Mouse (Mus musculus) heart, postnatal 0 days (tissue): ENCODE data around the gene Car12.

ENCODE experiments used
- CTCF ChIP-seq: IDR thresholded peaks from 2 replicates; pipeline ENCODE4 v1.5.1; 2016; ENCODE audit warnings: antibody characterized with exemption, control low read depth, low read depth
- EP300 ChIP-seq: IDR thresholded peaks from 2 replicates; pipeline ENCODE4 v1.6.1; 2016; ENCODE audit warnings: antibody characterized with exemption, low read depth

- no peak for TF ChIP-seq CTCF
- no peak for TF ChIP-seq EP300
Observed at GRCm38 (mm10) chr9:66687713-66688112, 25.8 kb upstream of the Car12 start.
